Mouse (Mus musculus): ENCODE measurements around the gene Mc1r.

- TF ChIP-seq CTCF (IDR thresholded peaks at IDR 0.05; ENCODE audit: control insufficient read depth, insufficient read depth, low read length): no peak
- TF ChIP-seq POLR2A (IDR thresholded peaks at IDR 0.05; ENCODE audit: borderline replicate concordance, control insufficient read depth, low read depth, low read length): no peak
These were observed 35.4 kb downstream of the Mc1r start for GRCm38 (mm10) chr8:123442351-123442750.

Measured in bone marrow, adult 2 months (tissue).